In the genomic region with DNA sequence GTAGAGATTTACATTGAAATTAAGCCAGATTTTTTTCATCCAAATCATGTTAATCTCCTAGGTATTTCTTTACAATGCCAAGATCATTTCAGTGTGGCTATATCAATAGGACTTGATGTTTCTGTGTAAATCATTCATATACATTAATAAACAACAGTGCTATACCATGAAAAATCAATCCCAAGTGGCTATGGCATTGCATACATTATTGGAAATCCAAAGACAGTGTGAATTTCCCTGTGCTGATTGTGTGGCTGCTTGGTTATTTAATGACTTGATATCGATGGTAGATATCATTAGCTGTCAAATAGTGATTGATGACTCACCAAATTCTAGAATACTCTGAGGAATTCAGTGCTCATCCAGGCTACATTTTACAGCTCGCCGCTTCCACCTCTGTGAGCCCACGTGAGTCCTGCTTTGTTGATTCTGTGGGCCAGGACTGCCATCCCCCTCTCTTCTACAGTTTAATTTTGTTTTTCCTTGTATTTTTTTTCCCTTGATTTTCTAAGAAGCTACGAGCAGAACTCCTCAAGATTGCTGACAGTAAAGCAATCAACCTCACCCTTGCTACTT, we compare ENCODE assay signal across 30 mouse cellular contexts.
DNase-seq lines count a peak whose midpoint lies in the region; ATAC-seq lines count a peak whose summit lies in the region.
"Had no signal": no experiment of that assay in that cellular context is flagged by ENCODE, and none has a peak within 500 bp of the region (broad histone marks: within the 10 kb centered on the region; RNA-seq: fewer than 3 reads in every experiment).

No protein-coding gene starts in this region.

- no peaks in the 10 kb centered on the region for H3K9me3 ChIP-seq in embryonic facial prominence, embryonic 14.5 days (ENCODE audit: control insufficient read depth, low read length)
- H3K9me3 ChIP-seq in embryonic facial prominence, embryonic 10.5 days: no peaks in the 10 kb centered on the region
- H3K9me3 ChIP-seq in hindbrain, embryonic 12.5 days (replicated peaks): no peaks in the 10 kb centered on the region
- H3K9me3 ChIP-seq in hindbrain, embryonic 10.5 days: no peaks in the 10 kb centered on the region
- H3K9me3 ChIP-seq in midbrain, embryonic 14.5 days (ENCODE audit: control insufficient read depth, low read length): no peaks in the 10 kb centered on the region
- H3K9me3 ChIP-seq: embryonic facial prominence, embryonic 13.5 days; G1E; heart, embryonic 10.5 days; heart, embryonic 15.5 days; stomach, embryonic 15.5 days had no signal

- H3K36me3 ChIP-seq in embryonic facial prominence, embryonic 14.5 days (ENCODE audit: control insufficient read depth, insufficient read depth, low read length): no peaks in the 10 kb centered on the region
- no peaks in the 10 kb centered on the region for H3K36me3 ChIP-seq in embryonic facial prominence, embryonic 10.5 days (replicated peaks)
- no peaks in the 10 kb centered on the region for H3K36me3 ChIP-seq in hindbrain, embryonic 12.5 days
- H3K36me3 ChIP-seq in hindbrain, embryonic 10.5 days: no peaks in the 10 kb centered on the region
- H3K36me3 ChIP-seq in midbrain, embryonic 14.5 days (ENCODE audit: control insufficient read depth, insufficient read depth, low read length): no peaks in the 10 kb centered on the region
- H3K36me3 ChIP-seq: embryonic facial prominence, embryonic 13.5 days; G1E; heart, embryonic 10.5 days; heart, embryonic 15.5 days; stomach, embryonic 15.5 days had no signal

- H3K4me1 ChIP-seq in embryonic facial prominence, embryonic 14.5 days (ENCODE audit: control insufficient read depth, insufficient read depth, low read length): no peaks in the 10 kb centered on the region; the same call in 1 of the 2 replicates
- peaks cover 5% of the 10 kb centered on the region for H3K4me1 ChIP-seq in embryonic facial prominence, embryonic 10.5 days
- peaks cover 19% of the 10 kb centered on the region for H3K4me1 ChIP-seq in hindbrain, embryonic 12.5 days
- 0 out of 2 replicates have a peak, but pooled peaks cover 6% of the 10 kb centered on the region for H3K4me1 ChIP-seq in hindbrain, embryonic 10.5 days (replicated peaks)
- peaks cover 41% of the 10 kb centered on the region for H3K4me1 ChIP-seq in midbrain, embryonic 14.5 days (ENCODE audit: control insufficient read depth, insufficient read depth, low read length)
- H3K4me1 ChIP-seq: embryonic facial prominence, embryonic 13.5 days; heart, embryonic 10.5 days; heart, embryonic 15.5 days; stomach, embryonic 15.5 days had no signal

- H3K27ac ChIP-seq in embryonic facial prominence, embryonic 14.5 days (replicated peaks; ENCODE audit: low read depth, low read length): no peak overlapping the region
- no peak overlapping the region for H3K27ac ChIP-seq in embryonic facial prominence, embryonic 10.5 days (replicated peaks)
- peak overlapping the region; percentile 64 for H3K27ac ChIP-seq in hindbrain, embryonic 12.5 days
- no peak overlapping the region for H3K27ac ChIP-seq in hindbrain, embryonic 10.5 days
- peak overlapping the region; percentile 65 for H3K27ac ChIP-seq in midbrain, embryonic 14.5 days (replicated peaks; ENCODE audit: low read depth, low read length)
- H3K27ac ChIP-seq: embryonic facial prominence, embryonic 13.5 days; heart, embryonic 10.5 days; heart, embryonic 15.5 days; liver, embryonic 14.5 days; macrophage; stomach, embryonic 15.5 days had no signal

- no peak overlapping the region for H3K4me3 ChIP-seq in embryonic facial prominence, embryonic 14.5 days (ENCODE audit: low read depth, low read length)
- H3K4me3 ChIP-seq in embryonic facial prominence, embryonic 10.5 days: no peak overlapping the region
- no peak overlapping the region for H3K4me3 ChIP-seq in hindbrain, embryonic 12.5 days
- H3K4me3 ChIP-seq in hindbrain, embryonic 10.5 days: no peak overlapping the region
- no peak overlapping the region for H3K4me3 ChIP-seq in midbrain, embryonic 14.5 days (replicated peaks; ENCODE audit: low read depth, low read length)
- H3K4me3 ChIP-seq: embryonic facial prominence, embryonic 13.5 days; erythroblast, embryonic 14.5 days; heart, embryonic 10.5 days; heart, embryonic 15.5 days; myocyte; stomach, embryonic 15.5 days had no signal

- H3K27me3 ChIP-seq in embryonic facial prominence, embryonic 14.5 days (replicated peaks; ENCODE audit: control insufficient read depth, insufficient read depth, low read length): no peaks in the 10 kb centered on the region
- H3K27me3 ChIP-seq in embryonic facial prominence, embryonic 10.5 days (replicated peaks; ENCODE audit: low read depth, poor library complexity, severe bottlenecking): no peaks in the 10 kb centered on the region
- H3K27me3 ChIP-seq in hindbrain, embryonic 12.5 days: no peaks in the 10 kb centered on the region
- H3K27me3 ChIP-seq in hindbrain, embryonic 10.5 days (ENCODE audit: insufficient read depth, poor library complexity, severe bottlenecking): no peaks in the 10 kb centered on the region
- H3K27me3 ChIP-seq in midbrain, embryonic 14.5 days (ENCODE audit: control insufficient read depth, insufficient read depth, low read length): no peaks in the 10 kb centered on the region
- H3K27me3 ChIP-seq: embryonic facial prominence, embryonic 13.5 days; heart, embryonic 15.5 days; stomach, embryonic 15.5 days had no signal

- no peak overlapping the region for H3K4me2 ChIP-seq in embryonic facial prominence, embryonic 14.5 days (ENCODE audit: low read depth, low read length)
- H3K4me2 ChIP-seq in hindbrain, embryonic 12.5 days (replicated peaks): no peak overlapping the region
- H3K4me2 ChIP-seq in midbrain, embryonic 14.5 days (ENCODE audit: low read length): peak overlapping the region; percentile 23; the same call in 1 of the 2 replicates
- H3K4me2 ChIP-seq: embryonic facial prominence, embryonic 13.5 days; heart, embryonic 15.5 days; stomach, embryonic 15.5 days had no signal

- ATAC-seq in embryonic facial prominence, embryonic 14.5 days (ENCODE audit: low read depth): no peak
- ATAC-seq in hindbrain, embryonic 12.5 days (ENCODE audit: low FRiP score): 0 out of 2 replicates have a peak, but pooled peaks have one; percentile 18
- no peak for ATAC-seq in midbrain, embryonic 14.5 days (ENCODE audit: low FRiP score, low TSS enrichment)
- ATAC-seq: intestine, postnatal 0 days; Patski had no signal

- 62% methylated on average over 5 of the region's 5 CpGs for WGBS in embryonic facial prominence, embryonic 14.5 days
- 81% methylated on average over 5 of the region's 5 CpGs for WGBS in embryonic facial prominence, embryonic 10.5 days
- 53% methylated on average over 5 of the region's 5 CpGs for WGBS in hindbrain, embryonic 12.5 days
- WGBS in hindbrain, embryonic 10.5 days: 69% methylated on average over 5 of the region's 5 CpGs
- WGBS in midbrain, embryonic 14.5 days: 61% methylated on average over 5 of the region's 5 CpGs

- no peak overlapping the region for H3K9ac ChIP-seq in embryonic facial prominence, embryonic 14.5 days (ENCODE audit: low read depth, low read length)
- no peak overlapping the region for H3K9ac ChIP-seq in hindbrain, embryonic 12.5 days
- no peak overlapping the region for H3K9ac ChIP-seq in midbrain, embryonic 14.5 days (replicated peaks; ENCODE audit: low read length)
- H3K9ac ChIP-seq: embryonic facial prominence, embryonic 13.5 days; heart, embryonic 15.5 days; liver, embryonic 14.5 days; stomach, embryonic 15.5 days had no signal

- peak; percentile 10 for DNase-seq in embryonic facial prominence, embryonic 14.5 days (ENCODE audit: low spot score)
- no peak for DNase-seq in embryonic facial prominence, embryonic 10.5 days (ENCODE audit: low spot score)
- DNase-seq in hindbrain, embryonic 10.5 days (ENCODE audit: low spot score): no peak
- peak; percentile 78 for DNase-seq in Muller cell, postnatal 12 days (ENCODE audit: inconsistent ontology term)
- DNase-seq in midbrain, embryonic 14.5 days: no peak
- no peak for DNase-seq in embryo, embryonic 9.5 days (ENCODE audit: extremely low spot score)
- no peak for DNase-seq in cerebellum, postnatal 4 days (ENCODE audit: low spot score in 2 of 2)
- DNase-seq: adrenal gland, postnatal 10 days; cerebellum, adult 8-10 months; cerebellum, postnatal 25 days; gastrocnemius, postnatal 25 days; kidney, adult 9 months; kidney, postnatal 10 days; layer of hippocampus, postnatal 36 days; liver; lung, adult 2 months; lung, postnatal 10 days; right cerebral cortex, postnatal 25 days had no signal

Comparison
In these comparisons a context has a peak if more than half of its experiments do, and no peak if none do; other contexts are left out.
1. DNase-seq: peak in embryonic facial prominence, embryonic 14.5 days (single experiment) and Muller cell, postnatal 12 days (single experiment); none in embryonic facial prominence, embryonic 10.5 days (single experiment), hindbrain, embryonic 10.5 days (single experiment), midbrain, embryonic 14.5 days (single experiment), embryo, embryonic 9.5 days (single experiment) and cerebellum, postnatal 4 days (0 of 2).
2. H3K27ac ChIP-seq: peak in hindbrain, embryonic 12.5 days (single experiment) and midbrain, embryonic 14.5 days (single experiment); none in embryonic facial prominence, embryonic 14.5 days (single experiment), embryonic facial prominence, embryonic 10.5 days (single experiment) and hindbrain, embryonic 10.5 days (single experiment).